Comparison of ENCODE assay signal across 8 mouse cellular contexts in the genomic region with DNA sequence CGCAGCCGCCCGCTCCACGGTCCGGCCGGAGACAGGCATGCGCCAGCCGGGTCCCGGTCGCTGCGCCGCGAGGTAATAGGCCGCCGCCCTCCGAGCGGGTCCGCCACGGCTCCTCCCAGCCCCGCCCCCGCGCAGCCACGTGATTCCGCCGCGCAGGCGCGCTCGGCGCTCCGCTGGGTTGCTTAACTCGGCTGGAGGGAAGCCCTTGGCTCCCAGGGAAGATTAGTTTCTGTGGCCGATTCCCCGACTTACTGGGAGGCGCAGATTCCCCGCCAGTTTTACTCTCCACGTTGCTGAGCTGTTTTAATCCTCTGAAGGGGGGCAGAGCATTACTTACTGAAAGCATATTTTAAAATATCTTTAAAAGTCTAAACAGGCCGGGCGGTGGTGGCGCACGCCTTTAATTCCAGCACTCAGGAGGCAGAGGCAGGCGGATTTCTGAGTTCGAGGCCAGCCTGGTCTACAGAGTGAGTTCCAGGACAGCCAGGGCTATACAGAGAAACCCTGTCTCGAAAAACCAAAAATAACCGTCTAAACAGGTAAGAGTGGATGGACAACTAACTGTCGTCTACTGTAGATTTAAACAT. TPM values are rescaled to one million over a fixed set of nuclear protein-coding genes. Genes with fewer than 3 reads are reported as not detected.
DNase-seq lines count a peak whose midpoint lies in the region; ATAC-seq and TF ChIP-seq lines count a peak whose summit lies in the region.

A gene (minus strand): TSS at position 69 of the 587 bp plus-strand sequence.

- peaks cover 32% of the 10 kb centered on the region for H3K4me1 ChIP-seq in G1E (ENCODE audit: insufficient read depth, low read depth, low read length)
- peaks cover 20% of the 10 kb centered on the region for H3K4me1 ChIP-seq in forebrain, embryonic 16.5 days (replicated peaks; ENCODE audit: control insufficient read depth, insufficient read depth, low read length)
- H3K4me1 ChIP-seq in neural tube, embryonic 14.5 days (ENCODE audit: control insufficient read depth, insufficient read depth, low read length), result peaks cover 20% of the 10 kb centered on the region
- H3K4me1 ChIP-seq in testis, adult 2 months (ENCODE audit: control insufficient read depth, insufficient read depth, low read length), result no peaks in the 10 kb centered on the region; the same call in none of the 2 replicates

- peak; percentile 72 for ATAC-seq in G1E (ENCODE audit: extremely low read depth, insufficient number of reproducible peaks, low FRiP score, poor library complexity, severe bottlenecking)
- ATAC-seq in forebrain, embryonic 16.5 days, result peak; percentile 99
- peak; percentile 98 for ATAC-seq in neural tube, embryonic 14.5 days (ENCODE audit: low read depth)

- H3K9me3 ChIP-seq in G1E (replicated peaks), result peaks cover 27% of the 10 kb centered on the region
- no peaks in the 10 kb centered on the region for H3K9me3 ChIP-seq in forebrain, embryonic 16.5 days (ENCODE audit: control insufficient read depth, low read length)
- H3K9me3 ChIP-seq in neural tube, embryonic 14.5 days (ENCODE audit: control insufficient read depth, low read length), result no peaks in the 10 kb centered on the region

- DNase-seq in G1E (ENCODE audit: low spot score), result peak; percentile 87
- DNase-seq in cerebellum, adult 18-20 months, result peak; percentile 96 to 97
- peak; percentile 99 for DNase-seq in heart, postnatal 36 days
- peak; percentile 94 to 95 for DNase-seq in layer of hippocampus, adult 18-20 months (ENCODE audit: low spot score in 2 of 2)
- DNase-seq in lung, adult 18-20 months, result peak; percentile 96 to 97

- no peaks in the 10 kb centered on the region for H3K27me3 ChIP-seq in G1E (ENCODE audit: insufficient read depth, low read length)
- H3K27me3 ChIP-seq in forebrain, embryonic 16.5 days (replicated peaks; ENCODE audit: control insufficient read depth, insufficient read depth, low read length), result no peaks in the 10 kb centered on the region
- no peaks in the 10 kb centered on the region for H3K27me3 ChIP-seq in neural tube, embryonic 14.5 days (ENCODE audit: control insufficient read depth, insufficient read depth, low read length)
- H3K27me3 ChIP-seq in testis, adult 2 months (ENCODE audit: control insufficient read depth, insufficient read depth, low read length), result no peaks in the 10 kb centered on the region

- peaks cover 65% of the 10 kb centered on the region for H3K36me3 ChIP-seq in G1E (replicated peaks)
- peaks cover 16% of the 10 kb centered on the region for H3K36me3 ChIP-seq in forebrain, embryonic 16.5 days (ENCODE audit: control insufficient read depth, insufficient read depth)
- H3K36me3 ChIP-seq in neural tube, embryonic 14.5 days (ENCODE audit: control insufficient read depth, insufficient read depth, low read length), result peaks cover 8% of the 10 kb centered on the region
- H3K36me3 ChIP-seq in testis, adult 2 months (ENCODE audit: control insufficient read depth, insufficient read depth, low read length), result no peaks in the 10 kb centered on the region; the same call in 1 of the 2 replicates

- H3K4me2 ChIP-seq in forebrain, embryonic 16.5 days (ENCODE audit: low read length), result peak within 1 kb of the TSS; percentile 79
- peak within 1 kb of the TSS; percentile 63 for H3K4me2 ChIP-seq in neural tube, embryonic 14.5 days (ENCODE audit: low read depth, low read length)

- no peak for TF ChIP-seq CTCF in G1E (IDR thresholded peaks at IDR 0.05; ENCODE audit: low read depth, low read length)
- no peak for TF ChIP-seq CTCF in testis, adult 2 months (IDR thresholded peaks at IDR 0.05; ENCODE audit: control insufficient read depth, insufficient read depth, insufficient replicate concordance, low read depth, low read length)

- peak within 1 kb of the TSS; percentile 78 for H3K9ac ChIP-seq in forebrain, embryonic 16.5 days (replicated peaks; ENCODE audit: low read depth, low read length)
- H3K9ac ChIP-seq in neural tube, embryonic 14.5 days (replicated peaks; ENCODE audit: low read depth, low read length), result peak within 1 kb of the TSS; percentile 58

- peak within 1 kb of the TSS; percentile 72 for H3K4me3 ChIP-seq in G1E (ENCODE audit: low read depth, low read length)
- H3K4me3 ChIP-seq in forebrain, embryonic 16.5 days (replicated peaks; ENCODE audit: low read length), result peak within 1 kb of the TSS; percentile 72
- peak within 1 kb of the TSS; percentile 53 for H3K4me3 ChIP-seq in neural tube, embryonic 14.5 days (ENCODE audit: low read depth, low read length)
- peak within 1 kb of the TSS; percentile 63 for H3K4me3 ChIP-seq in testis, adult 2 months (ENCODE audit: control insufficient read depth, low read depth, low read length)

- TF ChIP-seq POLR2A in testis, adult 2 months (IDR thresholded peaks at IDR 0.05; ENCODE audit: control insufficient read depth, low read depth, low read length), result peak; percentile 44

- intact Hi-C loops in heart, postnatal 36 days (cut with DNase I), result loop anchor here (5.0 kb wide), 1 partner anchor 361 kb away; no protein-coding TSS in a partner anchor

- WGBS in forebrain, embryonic 16.5 days, result 14% methylated on average over 45 of the region's 46 CpGs
- 17% methylated on average over 36 of the region's 46 CpGs for WGBS in neural tube, embryonic 14.5 days

- H3K27ac ChIP-seq in forebrain, embryonic 16.5 days (ENCODE audit: low read length), result peak within 1 kb of the TSS; percentile 20; the same call in 1 of the 2 replicates
- no peak within 1 kb of the TSS for H3K27ac ChIP-seq in neural tube, embryonic 14.5 days (ENCODE audit: low read depth, low read length)
- peak within 1 kb of the TSS; percentile 38; the same call in 1 of the 2 replicates for H3K27ac ChIP-seq in testis, adult 2 months (ENCODE audit: control insufficient read depth, insufficient read depth, low read depth, low read length)

RNA-seq across cellular contexts. Expression of the gene that starts here (rescaled TPM):
- total RNA-seq in G1E (2014; fragmentation: Nextera tagmentation) (7.9 and 10.9 TPM in 2 replicates), G1E (2017) (3.5 and 3.9 TPM in 2 replicates)
- polyA plus RNA-seq in G1E (2012), result 1.5 and 2.2 TPM in 2 replicates
- 29.0 and 31.8 TPM in 2 replicates for polyA plus RNA-seq in forebrain, embryonic 16.5 days (2015; fragmentation: Nextera tagmentation; extraction: Ambion mirVana)
- 1 to 10 TPM; 6.4 to 8.8 TPM for total RNA-seq in heart, postnatal 36 days (2021)
- 10 to 100 TPM; 31.1 to 32.5 TPM for total RNA-seq in layer of hippocampus, adult 18-20 months (2021)
- polyA plus RNA-seq in neural tube, embryonic 14.5 days (2014; fragmentation: Nextera tagmentation; extraction: Ambion mirVana), result 20.5 and 27.5 TPM in 2 replicates
- polyA plus RNA-seq in testis, adult 2 months (2012; rRNA removed), result 2.3 and 2.7 TPM in 2 replicates
